Mouse (Mus musculus): ENCODE measurements around the gene Tgfbr1.

The Tgfbr1 gene

GRCm38 (mm10) chr4:47352803-47353388 is at the start of gene Tgfbr1:
Gene Tgfbr1 (plus strand): TSS chr4:47353222.
- peak; percentile 84 for DNase-seq

GRCm38 (mm10) chr4:47303340-47303998 is 49.6 kb upstream of the Tgfbr1 start:
- DNase-seq, result no peak

GRCm38 (mm10) chr4:47309886-47310625 is 43.0 kb upstream of the Tgfbr1 start:
- DNase-seq, result no peak

- DNase-seq, result no peak
Measured at GRCm38 (mm10) chr4:47310812-47311211, 42.2 kb upstream of the Tgfbr1 start.

GRCm38 (mm10) chr4:47311467-47311866 is 41.6 kb upstream of the Tgfbr1 start:
- DNase-seq, result no peak

- no peak for DNase-seq
Measured at GRCm38 (mm10) chr4:47311929-47312328, 41.1 kb upstream of the Tgfbr1 start.

- no peak for DNase-seq
Measured at GRCm38 (mm10) chr4:47312676-47313075, 40.3 kb upstream of the Tgfbr1 start.

- no peak for DNase-seq
Measured at GRCm38 (mm10) chr4:47313710-47314410, 39.2 kb upstream of the Tgfbr1 start.

- DNase-seq, result no peak
Measured at GRCm38 (mm10) chr4:47315458-47315857, 37.6 kb upstream of the Tgfbr1 start.

GRCm38 (mm10) chr4:47316432-47316831 is 36.6 kb upstream of the Tgfbr1 start:
- no peak for DNase-seq

- no peak for DNase-seq
Measured at GRCm38 (mm10) chr4:47319561-47320321, 33.3 kb upstream of the Tgfbr1 start.

- DNase-seq, result no peak
Measured at GRCm38 (mm10) chr4:47322315-47322714, 30.7 kb upstream of the Tgfbr1 start.

- no peak for DNase-seq
Measured at GRCm38 (mm10) chr4:47324206-47324605, 28.8 kb upstream of the Tgfbr1 start.

GRCm38 (mm10) chr4:47327782-47328181 is 25.2 kb upstream of the Tgfbr1 start:
- DNase-seq, result no peak

GRCm38 (mm10) chr4:47329285-47329684 is 23.7 kb upstream of the Tgfbr1 start:
- DNase-seq, result no peak

- DNase-seq, result no peak
Measured at GRCm38 (mm10) chr4:47330378-47331052, 22.5 kb upstream of the Tgfbr1 start.

GRCm38 (mm10) chr4:47332812-47333343 is 20.1 kb upstream of the Tgfbr1 start:
- DNase-seq, result no peak

GRCm38 (mm10) chr4:47333541-47333940 is 19.5 kb upstream of the Tgfbr1 start:
- DNase-seq, result no peak

- no peak for DNase-seq
Measured at GRCm38 (mm10) chr4:47336941-47337600, 16.0 kb upstream of the Tgfbr1 start.

GRCm38 (mm10) chr4:47342632-47343031 is 10.4 kb upstream of the Tgfbr1 start:
- DNase-seq, result no peak

GRCm38 (mm10) chr4:47347022-47347421 is 6.0 kb upstream of the Tgfbr1 start:
- DNase-seq, result no peak

All from cerebellum, adult 11-12 months (tissue).